Mouse (Mus musculus): ENCODE results near the gene Bcl2a1b. TPM values are rescaled to one million over a fixed set of nuclear protein-coding genes. Genes with fewer than 3 reads are reported as not detected.
"Not testable (repeated sequence)": the region's sequence is repeated elsewhere in the genome, so short reads cannot be mapped to it uniquely, and the experiment has no call there.

Gene Bcl2a1b
- polyA plus RNA-seq (2015; fragmentation: Nextera tagmentation; extraction: Ambion mirVana) = 2.3 and 2.7 TPM in 2 replicates

DNA sequence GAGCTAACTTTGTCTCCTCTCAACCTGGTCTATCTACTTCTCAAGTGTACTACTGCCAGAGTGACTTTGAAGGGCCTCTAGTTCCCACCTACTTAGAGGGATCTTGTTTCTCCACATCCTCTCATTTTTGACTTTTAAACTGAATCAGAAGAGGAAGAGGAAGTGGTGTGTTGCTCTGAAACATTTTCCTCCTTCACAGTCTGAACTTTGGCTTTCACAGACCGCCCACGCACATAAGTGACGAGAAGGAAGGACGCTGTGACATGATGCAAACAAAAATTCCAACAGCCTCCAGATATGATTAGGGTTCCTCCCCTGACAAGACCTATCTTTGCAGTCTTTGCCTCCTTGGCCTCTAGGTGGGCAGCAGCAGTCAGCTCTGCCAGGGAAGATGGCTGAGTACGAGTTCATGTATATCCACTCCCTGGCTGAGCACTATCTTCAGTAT is at the start of gene Bcl2a1b, which contains the start of gene Gm29094:
Gene Bcl2a1b, plus strand, starts transcription at position 241 of the 448 bp plus-strand sequence.
Gene Gm29094, plus strand, starts transcription at position 411 of the 448 bp plus-strand sequence.
- not testable (repeated sequence) for H3K36me3 ChIP-seq (ENCODE audit: control insufficient read depth, insufficient read depth, low read length); H3K27me3 ChIP-seq (ENCODE audit: control insufficient read depth, insufficient read depth, low read length); ATAC-seq (ENCODE audit: insufficient read depth, low FRiP score); H3K9me3 ChIP-seq (replicated peaks; ENCODE audit: control insufficient read depth, low read length); H3K9ac ChIP-seq (ENCODE audit: low read length); H3K27ac ChIP-seq (ENCODE audit: low read length); H3K4me2 ChIP-seq (ENCODE audit: low read depth, low read length); H3K4me3 ChIP-seq (replicated peaks; ENCODE audit: low read length); H3K4me1 ChIP-seq (ENCODE audit: control insufficient read depth, insufficient read depth, low read length)
- WGBS = 76% methylated on average over 5 of the region's 5 CpGs

DNA sequence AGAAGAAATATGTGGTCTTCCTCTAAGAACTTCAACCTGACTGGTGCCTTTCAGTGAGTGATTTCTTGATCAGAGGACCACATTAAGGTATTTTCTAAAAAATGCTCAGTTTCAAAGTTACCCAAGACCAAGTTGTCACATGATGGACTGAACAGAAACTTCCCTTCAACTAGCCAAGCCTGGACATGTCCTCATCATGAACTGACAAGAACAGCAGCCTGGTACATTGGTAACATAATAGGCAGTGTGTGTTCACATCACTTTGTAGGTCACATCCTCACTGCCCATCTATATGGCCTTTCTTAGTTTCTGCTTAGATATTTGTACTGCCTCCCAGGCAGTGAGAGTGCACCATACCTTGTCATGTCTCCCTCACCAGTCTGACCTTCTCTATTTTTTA is 26.5 kb upstream of the Bcl2a1b start:
- not testable (repeated sequence) for H3K4me3 ChIP-seq (replicated peaks; ENCODE audit: low read length); H3K4me2 ChIP-seq (ENCODE audit: low read depth, low read length); H3K27ac ChIP-seq (ENCODE audit: low read length); H3K36me3 ChIP-seq (ENCODE audit: control insufficient read depth, insufficient read depth, low read length); ATAC-seq (ENCODE audit: insufficient read depth, low FRiP score); H3K9me3 ChIP-seq (replicated peaks; ENCODE audit: control insufficient read depth, low read length); H3K9ac ChIP-seq (ENCODE audit: low read length); H3K27me3 ChIP-seq (ENCODE audit: control insufficient read depth, insufficient read depth, low read length); H3K4me1 ChIP-seq (ENCODE audit: control insufficient read depth, insufficient read depth, low read length)

DNA sequence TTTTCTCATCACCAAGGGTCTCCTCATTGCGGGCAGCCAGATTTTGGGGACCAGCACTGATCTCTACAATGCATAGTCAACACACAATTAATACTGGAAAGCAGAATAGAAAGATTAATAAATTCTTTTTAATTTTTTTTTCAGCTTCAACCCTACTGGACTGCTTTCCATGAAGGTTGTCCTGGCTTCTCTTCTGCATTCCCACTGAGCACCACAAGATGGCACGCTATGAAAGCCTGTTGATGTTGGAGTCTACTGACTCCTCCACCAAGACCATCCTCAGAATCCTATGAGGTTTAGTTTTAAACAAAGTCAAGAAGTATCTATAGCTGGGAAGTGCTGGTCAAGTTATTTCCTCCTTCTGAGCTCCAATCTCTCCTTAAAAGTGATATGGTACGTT is 20.2 kb upstream of the Bcl2a1b start:
- not testable (repeated sequence) for ATAC-seq (ENCODE audit: insufficient read depth, low FRiP score); H3K27me3 ChIP-seq (ENCODE audit: control insufficient read depth, insufficient read depth, low read length); H3K4me1 ChIP-seq (ENCODE audit: control insufficient read depth, insufficient read depth, low read length); H3K36me3 ChIP-seq (ENCODE audit: control insufficient read depth, insufficient read depth, low read length); H3K9ac ChIP-seq (ENCODE audit: low read length); H3K9me3 ChIP-seq (replicated peaks; ENCODE audit: control insufficient read depth, low read length); H3K27ac ChIP-seq (ENCODE audit: low read length); H3K4me2 ChIP-seq (ENCODE audit: low read depth, low read length); H3K4me3 ChIP-seq (replicated peaks; ENCODE audit: low read length)
- 25% methylated on average over 2 of the region's 3 CpGs for WGBS

DNA sequence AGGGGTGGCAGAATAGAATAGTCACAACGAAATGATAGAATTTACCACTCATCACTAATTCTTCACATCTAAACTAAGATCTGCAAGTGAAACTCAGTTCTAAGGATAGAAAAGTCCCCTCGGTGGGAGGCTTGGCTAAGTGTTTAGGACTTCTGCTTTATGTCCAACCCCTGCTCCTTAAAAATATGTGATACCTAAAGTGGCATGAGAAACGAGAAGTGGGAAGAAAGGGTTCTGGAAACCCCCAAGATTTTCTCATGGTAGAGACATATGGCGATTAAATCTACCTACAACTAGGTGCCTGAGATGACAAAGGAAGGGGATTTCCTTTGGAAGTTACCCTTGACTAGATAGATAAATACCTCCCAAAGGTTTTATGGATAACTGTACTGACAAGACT is 19.5 kb upstream of the Bcl2a1b start:
- not testable (repeated sequence) for H3K27me3 ChIP-seq (ENCODE audit: control insufficient read depth, insufficient read depth, low read length); H3K27ac ChIP-seq (ENCODE audit: low read length); H3K9me3 ChIP-seq (replicated peaks; ENCODE audit: control insufficient read depth, low read length); H3K4me1 ChIP-seq (ENCODE audit: control insufficient read depth, insufficient read depth, low read length); H3K4me2 ChIP-seq (ENCODE audit: low read depth, low read length); H3K4me3 ChIP-seq (replicated peaks; ENCODE audit: low read length); H3K9ac ChIP-seq (ENCODE audit: low read length); ATAC-seq (ENCODE audit: insufficient read depth, low FRiP score); H3K36me3 ChIP-seq (ENCODE audit: control insufficient read depth, insufficient read depth, low read length)
- WGBS = 81% methylated on average over 2 of the region's 4 CpGs

DNA sequence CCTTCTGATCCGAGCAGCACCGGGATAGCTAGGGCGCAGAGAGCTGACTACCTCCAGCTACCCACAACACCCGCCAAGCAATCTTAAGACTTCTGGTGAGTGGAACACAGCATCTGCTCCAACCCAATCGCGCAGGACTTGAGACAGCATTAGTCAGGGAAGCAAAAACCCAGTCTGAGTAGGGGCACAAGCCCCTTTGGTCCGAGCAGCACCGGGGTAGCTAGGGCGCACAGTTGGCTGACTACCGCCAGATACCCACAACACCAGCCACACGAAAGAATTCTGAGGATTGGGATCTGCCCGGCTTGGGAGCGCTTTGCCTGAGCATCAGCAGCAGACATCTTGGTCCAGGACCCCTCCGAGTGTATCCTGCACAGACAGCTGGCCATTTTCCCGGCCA is 12.0 kb upstream of the Bcl2a1b start:
- not testable (repeated sequence) for ATAC-seq (ENCODE audit: insufficient read depth, low FRiP score); H3K4me1 ChIP-seq (ENCODE audit: control insufficient read depth, insufficient read depth, low read length); H3K4me3 ChIP-seq (replicated peaks; ENCODE audit: low read length); H3K9ac ChIP-seq (ENCODE audit: low read length); H3K36me3 ChIP-seq (ENCODE audit: control insufficient read depth, insufficient read depth, low read length); H3K27ac ChIP-seq (ENCODE audit: low read length); H3K27me3 ChIP-seq (ENCODE audit: control insufficient read depth, insufficient read depth, low read length); H3K4me2 ChIP-seq (ENCODE audit: low read depth, low read length); H3K9me3 ChIP-seq (replicated peaks; ENCODE audit: control insufficient read depth, low read length)
- WGBS = 79% methylated on average over 15 of the region's 15 CpGs

DNA sequence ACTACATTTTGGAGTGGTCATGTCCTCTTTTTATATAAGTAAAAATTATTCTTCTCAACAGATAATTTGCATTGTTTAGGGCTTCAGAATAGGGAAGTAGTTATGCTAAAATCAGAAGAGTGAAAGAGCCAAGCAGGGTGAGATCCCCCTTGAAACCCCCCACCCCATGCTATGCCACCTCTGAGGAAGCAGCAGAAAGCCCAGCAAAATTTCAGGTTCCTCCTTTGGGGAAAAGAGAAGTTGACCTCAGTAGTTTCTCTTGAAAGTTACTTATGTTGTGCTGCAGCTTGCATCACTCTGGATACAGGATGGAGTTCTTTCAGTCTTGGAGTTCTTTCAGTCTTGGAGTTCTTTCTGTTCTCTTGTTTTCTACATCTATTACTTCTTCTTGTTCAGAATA is 3.5 kb upstream of the Bcl2a1b start:
- H3K9ac ChIP-seq (ENCODE audit: low read length); H3K9me3 ChIP-seq (replicated peaks; ENCODE audit: control insufficient read depth, low read length); ATAC-seq (ENCODE audit: insufficient read depth, low FRiP score); H3K27ac ChIP-seq (ENCODE audit: low read length); H3K36me3 ChIP-seq (ENCODE audit: control insufficient read depth, insufficient read depth, low read length); H3K4me3 ChIP-seq (replicated peaks; ENCODE audit: low read length); H3K4me2 ChIP-seq (ENCODE audit: low read depth, low read length); H3K4me1 ChIP-seq (ENCODE audit: control insufficient read depth, insufficient read depth, low read length); H3K27me3 ChIP-seq (ENCODE audit: control insufficient read depth, insufficient read depth, low read length): not testable (repeated sequence)

DNA sequence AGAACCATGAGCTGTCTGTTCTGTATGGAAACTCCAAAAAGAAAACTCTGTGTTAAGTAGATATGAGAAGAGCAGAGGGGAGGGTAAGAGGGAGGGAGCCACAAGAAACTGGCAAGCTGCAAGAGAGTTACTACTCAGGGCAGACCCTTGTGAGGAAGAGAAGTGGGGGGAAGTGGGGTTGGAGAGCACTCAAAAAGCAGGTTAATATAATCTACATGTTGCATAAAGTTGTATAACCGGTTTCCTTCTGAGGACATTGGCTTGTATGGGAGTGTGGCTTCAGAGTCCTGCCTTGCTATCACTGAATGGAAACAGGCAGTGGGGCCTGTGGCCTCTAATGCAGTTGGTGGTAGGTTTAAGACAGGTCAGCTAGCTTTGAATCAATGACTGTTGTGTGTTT is 1.5 kb upstream of the Bcl2a1b start:
- H3K27me3 ChIP-seq (ENCODE audit: control insufficient read depth, insufficient read depth, low read length); H3K27ac ChIP-seq (ENCODE audit: low read length); H3K4me3 ChIP-seq (replicated peaks; ENCODE audit: low read length); H3K4me2 ChIP-seq (ENCODE audit: low read depth, low read length); H3K4me1 ChIP-seq (ENCODE audit: control insufficient read depth, insufficient read depth, low read length); H3K9ac ChIP-seq (ENCODE audit: low read length); H3K36me3 ChIP-seq (ENCODE audit: control insufficient read depth, insufficient read depth, low read length); H3K9me3 ChIP-seq (replicated peaks; ENCODE audit: control insufficient read depth, low read length): not testable (repeated sequence)
- ATAC-seq (ENCODE audit: insufficient read depth, low FRiP score) = peak; percentile 72; the same call in 1 of the 2 replicates
- whole genome bisulfite sequencing = 60% methylated on average over 1 of the region's 1 CpGs

DNA sequence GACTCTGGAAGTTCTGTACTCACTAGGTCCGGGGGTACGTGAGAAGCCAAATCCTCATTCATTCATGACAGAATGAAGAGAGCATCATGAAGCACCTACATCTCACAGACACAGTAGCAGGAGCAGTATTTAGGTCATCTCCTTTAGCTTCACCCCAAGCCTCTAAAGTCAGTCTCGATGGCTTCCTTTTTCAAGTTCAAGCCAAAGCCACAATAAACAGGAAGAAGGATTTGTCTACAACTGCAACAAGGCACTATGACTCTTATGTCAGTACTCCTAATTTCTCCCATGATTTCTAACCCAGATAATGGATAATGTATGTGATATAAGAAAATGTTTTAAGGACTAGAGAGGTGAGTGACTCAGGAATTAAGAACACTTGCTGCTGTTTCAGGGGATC is 660 bp upstream of the Bcl2a1b start:
- H3K27ac ChIP-seq (ENCODE audit: low read length); H3K9ac ChIP-seq (ENCODE audit: low read length); H3K4me3 ChIP-seq (replicated peaks; ENCODE audit: low read length); ATAC-seq (ENCODE audit: insufficient read depth, low FRiP score); H3K27me3 ChIP-seq (ENCODE audit: control insufficient read depth, insufficient read depth, low read length); H3K4me1 ChIP-seq (ENCODE audit: control insufficient read depth, insufficient read depth, low read length); H3K4me2 ChIP-seq (ENCODE audit: low read depth, low read length); H3K36me3 ChIP-seq (ENCODE audit: control insufficient read depth, insufficient read depth, low read length); H3K9me3 ChIP-seq (replicated peaks; ENCODE audit: control insufficient read depth, low read length): not testable (repeated sequence)
- WGBS = 86% methylated on average over 3 of the region's 3 CpGs

DNA sequence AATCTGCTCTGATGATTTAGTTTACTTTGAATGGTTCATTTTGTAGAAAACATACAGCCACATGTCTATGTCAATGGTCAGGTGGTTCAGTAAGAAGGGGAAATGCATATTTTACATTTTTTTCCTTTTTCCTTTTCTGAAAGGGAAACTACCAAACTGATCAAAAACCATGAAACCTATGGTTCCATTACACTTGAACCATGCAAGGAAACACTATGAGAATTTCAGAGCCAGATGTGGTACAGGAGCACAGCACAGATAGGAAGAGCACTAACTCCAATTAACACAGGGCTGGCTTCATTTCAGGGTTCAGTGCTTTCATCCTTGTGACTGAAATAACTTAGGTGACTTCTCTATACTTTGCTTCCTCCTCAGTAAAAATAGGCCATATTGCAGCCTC is 3.2 kb downstream of the Bcl2a1b start:
- H3K4me1 ChIP-seq (ENCODE audit: control insufficient read depth, insufficient read depth, low read length); H3K36me3 ChIP-seq (ENCODE audit: control insufficient read depth, insufficient read depth, low read length); H3K9me3 ChIP-seq (replicated peaks; ENCODE audit: control insufficient read depth, low read length); H3K4me2 ChIP-seq (ENCODE audit: low read depth, low read length); H3K27ac ChIP-seq (ENCODE audit: low read length); H3K27me3 ChIP-seq (ENCODE audit: control insufficient read depth, insufficient read depth, low read length); H3K9ac ChIP-seq (ENCODE audit: low read length); ATAC-seq (ENCODE audit: insufficient read depth, low FRiP score); H3K4me3 ChIP-seq (replicated peaks; ENCODE audit: low read length): not testable (repeated sequence)

DNA sequence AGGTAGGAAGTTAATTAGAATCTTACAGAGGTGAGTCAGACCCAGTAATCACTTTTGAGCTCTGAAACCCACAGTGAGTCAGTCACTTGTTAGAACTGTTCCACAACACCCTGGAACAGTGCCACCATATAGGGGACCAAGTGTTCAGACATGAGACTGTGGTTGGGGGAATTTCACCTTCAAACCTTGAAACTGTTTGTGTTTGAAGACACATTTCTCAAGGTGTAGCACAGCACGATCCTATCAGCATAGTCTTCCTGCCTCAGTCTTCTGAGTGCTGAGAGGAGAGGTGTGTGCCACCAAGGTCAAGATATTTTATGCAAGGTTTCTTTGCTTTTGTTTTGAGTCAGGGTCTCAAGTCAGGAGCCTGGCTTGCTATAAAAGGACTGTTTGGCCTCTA is 9.9 kb downstream of the Bcl2a1b start:
- 53% methylated on average over 1 of the region's 1 CpGs for WGBS
- ATAC-seq (ENCODE audit: insufficient read depth, low FRiP score); H3K4me3 ChIP-seq (replicated peaks; ENCODE audit: low read length): not testable (repeated sequence)

More for the DNA sequence above, 9.9 kb downstream of the Bcl2a1b start:
- not testable (repeated sequence) for H3K36me3 ChIP-seq (ENCODE audit: control insufficient read depth, insufficient read depth, low read length); H3K4me2 ChIP-seq (ENCODE audit: low read depth, low read length); H3K9ac ChIP-seq (ENCODE audit: low read length); H3K27me3 ChIP-seq (ENCODE audit: control insufficient read depth, insufficient read depth, low read length); H3K9me3 ChIP-seq (replicated peaks; ENCODE audit: control insufficient read depth, low read length); H3K27ac ChIP-seq (ENCODE audit: low read length); H3K4me1 ChIP-seq (ENCODE audit: control insufficient read depth, insufficient read depth, low read length)
